Mouse (Mus musculus) ES-CJ7 (cell line): ENCODE measurements around the gene Dcun1d1.

ENCODE experiments used
- DNase-seq: peaks from one replicate; pipeline ENCODE4 v3.0.0; 2011; ENCODE audit warnings: low read depth, low spot score

Dcun1d1 gene

DNA sequence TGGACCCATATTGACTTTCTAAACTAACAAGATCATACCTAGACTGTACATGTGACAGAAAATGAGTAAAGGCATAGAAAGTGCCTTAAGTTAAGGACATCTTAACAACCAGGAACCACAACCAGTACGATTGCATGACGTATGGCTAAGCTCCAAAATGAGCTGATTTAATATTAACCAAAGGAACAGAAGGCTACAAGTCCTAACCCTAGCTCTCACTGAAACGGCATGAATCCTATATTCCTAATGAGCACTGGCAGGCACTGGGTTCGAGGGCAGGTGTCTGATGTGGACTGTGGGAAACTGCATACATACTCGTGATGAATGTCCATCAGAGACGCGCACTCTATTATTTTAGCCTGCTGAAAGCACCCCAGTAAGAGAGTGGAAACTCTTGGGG lies 5.9 kb downstream of the Dcun1d1 start:
- no peak for DNase-seq

DNA sequence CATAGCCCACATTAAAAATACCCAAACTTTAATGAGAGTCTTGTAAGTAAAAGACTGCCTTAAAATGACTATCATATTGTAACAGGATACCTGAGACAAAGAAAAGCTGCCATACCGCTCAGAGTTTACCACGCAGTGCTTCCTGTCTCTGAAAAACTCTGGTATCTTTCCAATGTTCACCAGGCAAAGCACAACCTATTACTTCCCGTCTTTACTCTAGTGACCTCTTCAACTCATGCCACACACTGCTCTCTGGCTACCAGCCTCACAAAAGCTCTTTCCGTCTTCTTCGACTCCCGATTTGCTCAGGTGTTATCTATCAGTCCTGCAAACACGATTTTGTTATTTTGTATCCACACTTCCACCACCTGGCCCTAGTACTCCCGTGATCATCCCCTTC lies 7.4 kb downstream of the Dcun1d1 start:
- no peak for DNase-seq

DNA sequence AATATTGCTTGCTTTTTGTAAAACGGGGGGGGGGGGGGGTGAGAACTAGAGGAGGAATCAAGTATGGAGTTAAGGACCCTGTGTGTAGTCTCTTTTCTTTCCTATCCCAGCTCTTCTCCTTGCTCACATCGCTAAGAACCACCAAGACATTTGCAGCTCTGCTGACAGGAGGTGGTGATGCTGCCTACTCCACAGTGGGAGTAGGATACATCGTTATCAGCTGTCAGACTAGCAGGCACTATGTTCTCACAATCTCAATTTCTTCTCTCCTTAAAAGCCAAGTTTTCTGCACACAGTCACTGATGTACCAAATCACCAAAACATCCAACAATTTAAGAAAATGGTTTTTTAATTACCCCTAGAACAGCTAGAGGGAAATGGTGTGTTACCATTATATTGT lies 7.8 kb downstream of the Dcun1d1 start:
- no peak for DNase-seq

DNA sequence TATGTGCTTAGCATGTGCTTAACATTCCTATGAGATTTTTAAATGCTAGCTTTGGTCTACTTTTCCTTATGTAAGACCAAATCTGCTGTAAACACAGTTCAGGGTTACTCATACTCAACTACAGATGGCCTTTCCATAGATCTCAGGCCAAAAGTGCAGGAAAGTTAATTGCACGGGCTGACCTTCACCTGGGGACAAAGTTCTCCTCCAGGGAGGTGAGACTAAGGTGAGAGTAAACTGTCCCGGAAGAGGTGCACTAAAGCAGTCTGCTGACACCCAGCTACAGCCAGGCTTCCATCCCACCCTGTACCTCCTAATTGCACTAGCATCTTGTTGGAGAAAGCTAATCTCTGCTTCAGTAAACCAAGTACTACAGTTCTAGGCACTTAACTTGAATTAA lies 11.4 kb downstream of the Dcun1d1 start:
- no peak for DNase-seq

DNA sequence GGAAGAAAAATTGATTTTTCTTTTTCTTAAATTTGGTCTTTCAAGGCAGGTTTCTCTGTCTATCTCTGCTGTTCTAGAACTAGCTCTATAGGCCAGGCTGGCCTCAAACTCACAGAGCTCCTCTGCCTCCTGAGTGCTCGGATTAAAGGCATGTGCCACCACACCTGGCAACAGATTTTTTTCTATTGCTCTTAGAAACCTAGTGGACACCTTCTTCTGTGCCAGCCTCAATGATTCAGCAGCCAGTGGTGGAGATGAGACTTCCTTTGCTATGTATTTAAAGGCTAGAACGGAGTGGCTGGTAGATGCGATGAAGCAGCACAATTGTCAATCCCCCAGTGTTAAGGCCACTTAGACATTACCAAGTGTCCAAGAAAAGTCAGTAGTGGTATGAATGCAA lies 13.2 kb downstream of the Dcun1d1 start:
- no peak for DNase-seq

GRCm38 (mm10) chr3:35923495-35923894 lies 13.8 kb downstream of the Dcun1d1 start:
- DNase-seq = no peak

DNA sequence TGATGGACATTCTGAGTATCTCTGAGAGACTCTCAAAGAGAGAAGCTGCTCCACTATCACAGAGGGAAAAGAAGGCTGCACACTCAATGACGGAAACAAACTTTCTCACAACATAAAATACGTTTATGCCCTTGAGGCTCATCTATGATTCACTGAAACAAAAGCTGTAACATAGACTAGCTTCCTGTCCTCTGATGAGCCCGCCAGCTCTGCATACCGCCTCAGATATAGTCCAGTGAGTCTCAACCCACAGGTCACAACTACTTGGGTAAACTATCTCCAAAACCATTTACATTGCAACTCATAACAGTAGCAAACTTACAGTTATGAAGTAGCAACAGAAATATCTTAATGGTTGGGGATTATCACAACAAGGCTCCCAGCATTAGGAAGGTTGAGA lies 14.7 kb downstream of the Dcun1d1 start:
- no peak for DNase-seq

DNA sequence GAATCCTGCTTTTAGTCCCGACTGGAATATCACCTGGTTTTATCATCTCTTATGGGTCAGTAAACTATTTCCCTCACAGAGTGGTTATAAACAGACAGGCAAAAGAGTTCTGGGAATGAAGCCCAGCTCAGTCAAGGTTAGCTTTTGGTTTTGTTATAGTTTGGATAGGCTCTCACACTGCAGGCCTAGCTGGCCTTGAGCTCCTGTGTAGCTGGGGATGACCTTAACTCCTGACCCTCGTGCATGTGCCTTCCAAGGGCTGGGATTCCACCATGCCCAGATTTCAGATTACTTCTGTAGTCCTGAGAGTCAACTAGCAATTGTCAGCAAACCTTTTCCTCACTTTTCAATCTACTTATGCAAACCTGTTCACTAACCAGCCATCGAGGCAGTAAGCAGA lies 19.0 kb downstream of the Dcun1d1 start:
- DNase-seq = no peak

DNA sequence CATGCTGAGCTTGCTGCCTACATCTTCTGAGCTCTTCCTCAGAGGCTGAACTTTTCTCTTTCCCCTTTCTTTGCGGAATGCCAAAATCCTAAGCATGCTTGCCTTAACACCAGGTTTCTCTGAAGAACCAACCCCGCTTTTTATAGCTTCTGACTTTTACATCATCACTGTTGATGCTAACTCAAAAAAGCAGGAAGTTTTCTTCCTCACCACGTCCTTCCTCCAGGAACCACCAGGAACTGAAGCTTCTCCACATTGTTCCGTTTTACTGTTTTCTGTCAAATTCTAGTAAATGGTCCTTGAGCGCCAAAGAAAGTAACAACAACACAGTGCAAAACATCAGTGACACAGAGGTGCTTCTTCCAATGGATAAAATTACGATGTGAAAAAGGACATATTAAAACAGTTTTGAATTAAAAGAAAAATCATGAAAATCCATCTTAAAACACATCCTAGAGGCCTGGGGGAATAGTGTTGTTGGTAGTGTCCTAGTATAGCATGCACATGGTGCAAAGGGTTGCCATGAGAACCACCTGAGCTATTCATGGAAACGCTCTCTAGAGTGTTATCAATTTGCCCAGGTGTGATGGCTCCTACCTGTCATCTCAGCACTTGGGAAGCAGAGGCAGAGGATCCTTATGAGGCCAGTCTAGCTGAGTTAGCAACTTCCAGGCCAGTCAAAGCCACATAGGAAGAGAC lies 28.1 kb downstream of the Dcun1d1 start:
- no peak for DNase-seq

DNA sequence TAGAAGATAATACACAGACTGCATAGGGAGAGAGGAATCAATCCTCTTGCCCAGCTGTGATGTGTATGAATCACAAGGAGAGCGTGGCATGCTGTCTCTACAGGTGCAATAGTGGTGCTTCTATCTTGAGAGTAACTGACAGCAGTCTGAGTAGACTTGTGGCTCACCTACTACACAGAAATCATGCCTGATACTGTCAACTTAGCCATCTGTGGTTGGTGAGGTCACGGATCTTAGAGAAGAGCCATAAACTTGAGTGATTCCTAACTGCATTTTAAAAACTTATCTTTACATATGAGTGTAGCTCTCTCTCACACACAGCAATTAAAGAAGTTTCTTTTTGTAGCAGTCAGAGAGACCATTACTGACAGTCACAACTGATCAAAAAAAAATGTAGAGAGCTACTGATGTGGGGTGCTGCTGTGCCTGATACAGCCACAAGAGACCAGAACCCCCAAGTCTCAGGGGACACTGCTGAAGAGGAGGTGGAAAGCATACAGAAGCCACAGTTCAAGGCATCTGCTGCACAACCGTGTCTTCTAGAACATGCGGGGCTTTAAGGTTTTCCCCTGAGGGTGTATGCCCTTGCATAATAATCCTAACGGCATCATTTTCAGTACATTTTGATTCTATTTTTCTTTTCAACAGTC lies 36.6 kb downstream of the Dcun1d1 start:
- no peak for DNase-seq

DNA sequence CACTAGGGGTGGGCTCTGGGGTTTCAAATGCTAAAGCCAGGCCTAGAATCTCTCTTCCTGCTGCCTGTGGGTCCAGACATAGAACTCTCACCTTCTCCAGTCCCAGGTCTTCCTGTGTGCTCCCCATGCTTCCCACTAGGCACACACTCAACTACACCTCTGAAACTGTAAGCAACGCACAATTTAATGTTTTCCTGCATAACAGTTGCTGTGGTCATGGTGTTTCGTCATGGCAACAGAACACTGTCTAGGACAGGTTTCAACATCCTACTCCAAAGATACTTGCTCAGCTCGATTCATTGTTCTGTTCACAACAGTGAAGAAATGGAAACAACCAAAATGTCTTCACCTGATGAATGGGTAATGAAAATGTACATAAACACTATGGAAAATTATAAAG lies 38.1 kb downstream of the Dcun1d1 start:
- DNase-seq = no peak

- DNase-seq = no peak
Observed at GRCm38 (mm10) chr3:35897900-35898299, 39.3 kb downstream of the Dcun1d1 start.

DNA sequence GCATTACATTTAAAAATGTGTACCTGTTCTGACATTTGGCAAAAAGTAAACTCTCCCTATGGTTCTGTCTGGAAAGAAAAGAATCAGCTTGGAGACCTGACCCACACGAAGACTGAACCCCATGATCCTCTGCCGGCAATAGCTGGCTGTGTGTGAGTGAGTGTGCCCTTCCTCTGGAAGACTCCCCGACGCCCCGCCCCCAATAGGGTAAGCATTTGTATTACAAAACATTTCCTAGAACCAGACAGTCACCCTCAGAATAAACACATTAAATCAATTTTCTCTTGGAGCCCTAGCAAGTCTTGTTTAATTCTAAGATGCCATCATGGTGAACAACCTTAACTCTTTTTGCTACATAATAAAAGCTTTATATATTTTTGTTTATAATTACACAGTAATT lies 44.1 kb downstream of the Dcun1d1 start:
- DNase-seq = peak; percentile 23

DNA sequence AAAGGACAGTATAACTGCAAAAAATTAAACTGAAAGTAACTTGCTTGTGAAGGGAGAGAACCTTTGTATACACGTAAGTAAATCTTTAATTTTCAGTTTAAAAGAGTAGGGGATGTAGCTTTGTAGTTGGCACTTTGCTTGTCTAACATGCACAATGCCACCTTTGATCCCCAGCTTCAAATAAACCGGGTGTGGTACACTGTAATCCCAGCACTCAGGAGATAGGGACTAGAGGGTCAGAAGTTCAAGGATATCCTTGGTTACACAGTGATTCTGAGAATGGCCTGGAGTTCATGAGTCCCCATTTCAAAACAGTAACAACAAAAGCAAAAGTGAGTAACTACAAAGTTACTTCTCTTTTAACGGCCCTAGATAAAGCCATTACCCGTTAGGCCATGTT lies 46.1 kb downstream of the Dcun1d1 start:
- DNase-seq = peak; percentile 17

DNA sequence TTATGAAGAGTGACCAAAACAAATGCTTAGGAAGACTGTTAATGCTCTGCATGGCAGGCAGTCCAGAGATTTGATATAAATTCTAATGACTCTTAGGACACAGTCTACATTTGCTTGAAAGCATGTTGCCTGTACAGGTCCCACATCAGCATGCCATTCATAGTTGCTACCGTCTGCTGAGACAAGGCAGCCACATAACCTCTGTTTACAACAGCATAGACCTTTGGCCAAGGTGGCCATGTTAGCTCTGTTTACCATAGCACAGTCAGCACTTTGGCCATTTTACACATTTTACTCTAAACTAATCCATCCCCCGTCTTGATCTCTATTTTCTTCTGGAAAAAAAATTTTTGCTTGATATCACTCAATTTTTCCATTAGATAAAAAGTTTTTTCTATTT lies 47.7 kb downstream of the Dcun1d1 start:
- DNase-seq = no peak

GRCm38 (mm10) chr3:35883267-35883666 lies 54.0 kb downstream of the Dcun1d1 start:
- peak; percentile 12 for DNase-seq

DNA sequence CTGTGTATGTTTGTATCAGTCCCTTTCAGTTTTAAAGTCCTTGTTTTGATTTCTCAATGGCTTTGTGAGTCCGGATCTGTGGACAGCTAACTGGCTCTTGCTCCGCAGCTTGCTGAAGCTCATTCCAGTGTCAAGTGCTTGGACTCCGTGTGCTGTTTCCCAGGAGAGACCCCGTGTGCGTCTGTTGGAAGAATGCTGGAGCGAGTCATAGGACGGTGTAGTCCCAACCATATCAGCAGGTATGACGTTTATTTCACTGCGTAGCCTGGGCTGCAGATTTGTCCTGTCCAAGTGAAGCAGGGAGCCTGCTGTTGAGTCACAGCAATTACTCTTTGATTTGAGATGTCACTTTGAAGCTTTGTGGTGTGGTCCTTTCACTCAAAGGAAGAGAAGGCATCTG lies 87.9 kb downstream of the Dcun1d1 start:
- DNase-seq = no peak
